Mouse (Mus musculus): Measurements from ENCODE around the gene Myo10. TPM values are rescaled to one million over a fixed set of nuclear protein-coding genes. Genes with fewer than 3 reads are reported as not detected.

Myo10 gene
- 27.9 and 30.4 TPM in 2 replicates for polyA plus RNA-seq (2015; fragmentation: Nextera tagmentation; extraction: Ambion mirVana)

- H3K4me3 ChIP-seq, result peak within 1 kb of the TSS; percentile 89
- H3K27ac ChIP-seq, result peak within 1 kb of the TSS; percentile 90
- H3K36me3 ChIP-seq, result no peaks in the 10 kb centered on the region
- H3K9me3 ChIP-seq, result no peaks in the 10 kb centered on the region
- WGBS, result under 1% methylated on average over 53 of the region's 53 CpGs
- 0 out of 2 replicates have a peak, but pooled peaks cover 4% of the 10 kb centered on the region for H3K27me3 ChIP-seq
- peak within 1 kb of the TSS; percentile 93 for H3K9ac ChIP-seq
- H3K4me1 ChIP-seq, result peaks cover 41% of the 10 kb centered on the region
- peak; percentile 94 for ATAC-seq (ENCODE audit: insufficient number of reproducible peaks, insufficient read depth, low FRiP score, low TSS enrichment, low read depth)
- peak within 1 kb of the TSS; percentile 77 for H3K4me2 ChIP-seq
These were observed at the start of gene Myo10 for GRCm38 (mm10) chr15:25622200-25622866. Gene Myo10 (plus strand): TSS chr15:25622525.

GRCm38 (mm10) chr15:25573113-25573512, 49.2 kb upstream of the Myo10 start:
- no peak for ATAC-seq (ENCODE audit: insufficient number of reproducible peaks, insufficient read depth, low FRiP score, low TSS enrichment, low read depth)
- Histone ChIP-seq H3K9me3 (no peaks in the 10 kb centered on the region), H3K4me3 (no peak overlapping the region), H3K36me3 (no peaks in the 10 kb centered on the region), H3K4me2 (no peak overlapping the region), H3K27ac (no peak overlapping the region), H3K27me3 (no peaks in the 10 kb centered on the region), H3K9ac (no peak overlapping the region), H3K4me1 (no peaks in the 10 kb centered on the region)
- WGBS, result 86% methylated on average over 3 of the region's 3 CpGs

GRCm38 (mm10) chr15:25573876-25574601, 48.3 kb upstream of the Myo10 start:
- no peaks in the 10 kb centered on the region for H3K9me3 ChIP-seq
- 56% methylated on average over 7 of the region's 7 CpGs for WGBS
- no peak for ATAC-seq (ENCODE audit: insufficient number of reproducible peaks, insufficient read depth, low FRiP score, low TSS enrichment, low read depth)

GRCm38 (mm10) chr15:25577327-25578051, 44.8 kb upstream of the Myo10 start:
- H3K9me3 ChIP-seq, result no peaks in the 10 kb centered on the region
- H3K9ac ChIP-seq, result no peak overlapping the region
- no peak overlapping the region for H3K4me2 ChIP-seq
- no peaks in the 10 kb centered on the region for H3K36me3 ChIP-seq
- WGBS, result 85% methylated on average over 8 of the region's 8 CpGs
- H3K27ac ChIP-seq, result no peak overlapping the region
- no peaks in the 10 kb centered on the region for H3K27me3 ChIP-seq
- ATAC-seq (ENCODE audit: insufficient number of reproducible peaks, insufficient read depth, low FRiP score, low TSS enrichment, low read depth), result no peak
- no peak overlapping the region for H3K4me3 ChIP-seq
- 0 out of 2 replicates have a peak, but pooled peaks cover 6% of the 10 kb centered on the region for H3K4me1 ChIP-seq

More at GRCm38 (mm10) chr15:25573876-25574601, 48.3 kb upstream of the Myo10 start:
- Histone ChIP-seq H3K27ac (no peak overlapping the region), H3K27me3 (no peaks in the 10 kb centered on the region), H3K4me3 (no peak overlapping the region), H3K36me3 (no peaks in the 10 kb centered on the region), H3K4me2 (no peak overlapping the region), H3K9ac (no peak overlapping the region), H3K4me1 (no peaks in the 10 kb centered on the region)

- no peak overlapping the region for H3K27ac ChIP-seq
- 70% methylated on average over 4 of the region's 4 CpGs for WGBS
- H3K4me3 ChIP-seq, result no peak overlapping the region
These were observed 44.0 kb upstream of the Myo10 start for GRCm38 (mm10) chr15:25578369-25578768.

GRCm38 (mm10) chr15:25580731-25581130, 41.6 kb upstream of the Myo10 start:
- Histone ChIP-seq H3K27me3 (no peaks in the 10 kb centered on the region), H3K9ac (no peak overlapping the region), H3K4me2 (no peak overlapping the region), H3K4me1 (0 out of 2 replicates have a peak, but pooled peaks cover 6% of the 10 kb centered on the region), H3K36me3 (no peaks in the 10 kb centered on the region), H3K9me3 (no peaks in the 10 kb centered on the region), H3K27ac (no peak overlapping the region), H3K4me3 (no peak overlapping the region)
- ATAC-seq (ENCODE audit: insufficient number of reproducible peaks, insufficient read depth, low FRiP score, low TSS enrichment, low read depth), result no peak
- 38% methylated on average over 6 of the region's 6 CpGs for WGBS

More at GRCm38 (mm10) chr15:25578369-25578768, 44.0 kb upstream of the Myo10 start:
- Histone ChIP-seq H3K27me3 (no peaks in the 10 kb centered on the region), H3K4me1 (0 out of 2 replicates have a peak, but pooled peaks cover 6% of the 10 kb centered on the region), H3K9me3 (no peaks in the 10 kb centered on the region), H3K36me3 (no peaks in the 10 kb centered on the region), H3K9ac (no peak overlapping the region), H3K4me2 (no peak overlapping the region)
- ATAC-seq (ENCODE audit: insufficient number of reproducible peaks, insufficient read depth, low FRiP score, low TSS enrichment, low read depth), result no peak

GRCm38 (mm10) chr15:25582055-25582454, 40.3 kb upstream of the Myo10 start:
- Histone ChIP-seq H3K27ac (0 out of 2 replicates have a peak overlapping the region, but pooled peaks have one; percentile 33), H3K4me2 (no peak overlapping the region), H3K9me3 (no peaks in the 10 kb centered on the region), H3K9ac (no peak overlapping the region), H3K36me3 (no peaks in the 10 kb centered on the region), H3K27me3 (no peaks in the 10 kb centered on the region), H3K4me3 (no peak overlapping the region), H3K4me1 (peaks cover 11% of the 10 kb centered on the region)
- ATAC-seq (ENCODE audit: insufficient number of reproducible peaks, insufficient read depth, low FRiP score, low TSS enrichment, low read depth), result no peak
- WGBS, result 43% methylated on average over 6 of the region's 6 CpGs

- H3K4me1 ChIP-seq, result peaks cover 11% of the 10 kb centered on the region
- 92% methylated on average over 8 of the region's 8 CpGs for WGBS
These were observed 39.0 kb upstream of the Myo10 start for GRCm38 (mm10) chr15:25583361-25583760.

GRCm38 (mm10) chr15:25586828-25587227, 35.5 kb upstream of the Myo10 start:
- no peaks in the 10 kb centered on the region for H3K27me3 ChIP-seq
- no peaks in the 10 kb centered on the region for H3K36me3 ChIP-seq
- H3K4me3 ChIP-seq, result no peak overlapping the region
- H3K4me2 ChIP-seq, result no peak overlapping the region
- 57% methylated on average over 3 of the region's 3 CpGs for WGBS
- H3K9ac ChIP-seq, result no peak overlapping the region
- peaks cover 5% of the 10 kb centered on the region for H3K4me1 ChIP-seq
- ATAC-seq (ENCODE audit: insufficient number of reproducible peaks, insufficient read depth, low FRiP score, low TSS enrichment, low read depth), result no peak
- no peak overlapping the region for H3K27ac ChIP-seq
- H3K9me3 ChIP-seq, result no peaks in the 10 kb centered on the region

More at GRCm38 (mm10) chr15:25583361-25583760, 39.0 kb upstream of the Myo10 start:
- no peak for ATAC-seq (ENCODE audit: insufficient number of reproducible peaks, insufficient read depth, low FRiP score, low TSS enrichment, low read depth)
- H3K27me3 ChIP-seq, result no peaks in the 10 kb centered on the region
- no peaks in the 10 kb centered on the region for H3K36me3 ChIP-seq
- H3K9me3 ChIP-seq, result no peaks in the 10 kb centered on the region
- H3K9ac ChIP-seq, result no peak overlapping the region
- H3K27ac ChIP-seq, result no peak overlapping the region
- no peak overlapping the region for H3K4me2 ChIP-seq
- no peak overlapping the region for H3K4me3 ChIP-seq

GRCm38 (mm10) chr15:25587943-25588342, 34.4 kb upstream of the Myo10 start:
- H3K4me2 ChIP-seq, result no peak overlapping the region
- H3K9me3 ChIP-seq, result no peaks in the 10 kb centered on the region
- no peaks in the 10 kb centered on the region for H3K36me3 ChIP-seq
- H3K4me1 ChIP-seq, result peaks cover 9% of the 10 kb centered on the region
- H3K27me3 ChIP-seq, result no peaks in the 10 kb centered on the region
- 87% methylated on average over 8 of the region's 8 CpGs for WGBS
- no peak overlapping the region for H3K27ac ChIP-seq
- H3K4me3 ChIP-seq, result no peak overlapping the region
- no peak for ATAC-seq (ENCODE audit: insufficient number of reproducible peaks, insufficient read depth, low FRiP score, low TSS enrichment, low read depth)
- H3K9ac ChIP-seq, result no peak overlapping the region

GRCm38 (mm10) chr15:25589318-25589902, 32.9 kb upstream of the Myo10 start:
- Histone ChIP-seq H3K27me3 (no peaks in the 10 kb centered on the region), H3K9ac (no peak overlapping the region), H3K27ac (no peak overlapping the region), H3K4me2 (no peak overlapping the region), H3K4me3 (no peak overlapping the region), H3K36me3 (no peaks in the 10 kb centered on the region), H3K4me1 (peaks cover 9% of the 10 kb centered on the region), H3K9me3 (no peaks in the 10 kb centered on the region)
- no peak for ATAC-seq (ENCODE audit: insufficient number of reproducible peaks, insufficient read depth, low FRiP score, low TSS enrichment, low read depth)
- WGBS, result 95% methylated on average over 11 of the region's 11 CpGs
